In the genomic region with DNA sequence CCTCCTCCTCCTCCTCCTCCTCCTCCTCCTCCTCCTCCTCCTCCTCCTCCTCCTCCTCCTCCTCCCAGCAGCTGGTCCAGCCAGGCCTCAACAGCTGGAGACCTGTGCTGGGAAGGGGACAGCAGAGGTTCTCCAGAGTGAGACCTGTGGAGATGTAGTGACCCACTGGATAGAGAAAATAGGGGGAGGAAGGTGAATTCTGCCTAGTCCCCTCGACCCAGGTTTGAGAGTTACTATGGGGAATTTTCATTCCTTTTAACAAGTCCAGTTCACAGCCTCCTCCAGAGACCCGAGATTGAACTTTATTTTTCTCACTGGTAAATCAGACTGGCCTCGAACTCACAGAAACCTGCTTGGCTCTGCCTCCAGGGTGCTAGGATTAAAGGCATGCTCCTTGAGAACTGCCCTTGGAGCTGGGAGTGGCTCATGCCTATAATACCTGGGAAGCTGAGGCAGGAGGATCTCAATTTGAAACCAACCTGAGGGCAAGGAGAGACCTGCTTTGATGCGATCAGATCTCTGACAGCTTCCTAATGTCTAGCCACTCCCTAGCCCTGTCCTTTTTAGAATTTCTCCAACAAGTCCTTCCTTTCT, we compare ENCODE assay signal across 9 mouse cellular contexts. TPM values are rescaled to one million over a fixed set of nuclear protein-coding genes. Genes with fewer than 3 reads are reported as not detected.
DNase-seq lines count a peak whose midpoint lies in the region; ATAC-seq and TF ChIP-seq lines count a peak whose summit lies in the region.
"Had no signal": no experiment of that assay in that cellular context is flagged by ENCODE, and none has a peak within 500 bp of the region (broad histone marks: within the 10 kb centered on the region; RNA-seq: fewer than 3 reads in every experiment).

No protein-coding gene starts in this region.

- intact Hi-C loops in gastrocnemius, adult 2 months (cut with DNase I) = no loop called here
- intact Hi-C loops in gastrocnemius, postnatal 36 days (cut with DNase I) = no loop called here

- TF ChIP-seq CTCF in gastrocnemius, adult 2 months (IDR thresholded peaks at IDR 0.05) = no peak

- H3K27ac ChIP-seq in gastrocnemius, adult 2 months = peak overlapping the region; percentile 64
- no peak overlapping the region for H3K27ac ChIP-seq in neural tube, embryonic 11.5 days (ENCODE audit: low read depth, low read length)
- H3K27ac ChIP-seq in liver, embryonic 13.5 days = no peak overlapping the region

- H3K36me3 ChIP-seq in neural tube, embryonic 11.5 days (ENCODE audit: control insufficient read depth, insufficient read depth, low read length) = no peaks in the 10 kb centered on the region
- no peaks in the 10 kb centered on the region for H3K36me3 ChIP-seq in liver, embryonic 13.5 days

- H3K9ac ChIP-seq in neural tube, embryonic 11.5 days (ENCODE audit: low read length) = no peak overlapping the region
- H3K9ac ChIP-seq in liver, embryonic 13.5 days = no peak overlapping the region

- H3K4me3 ChIP-seq in gastrocnemius, adult 2 months = peak overlapping the region; percentile 94
- H3K4me3 ChIP-seq in neural tube, embryonic 11.5 days (ENCODE audit: low read depth, low read length) = peak overlapping the region; percentile 82; the same call in 1 of the 2 replicates
- H3K4me3 ChIP-seq in liver, embryonic 13.5 days (replicated peaks) = no peak overlapping the region

- no peaks in the 10 kb centered on the region for H3K9me3 ChIP-seq in neural tube, embryonic 11.5 days (ENCODE audit: control insufficient read depth, low read length)
- 0 out of 2 replicates have a peak, but pooled peaks cover 3% of the 10 kb centered on the region for H3K9me3 ChIP-seq in liver, embryonic 13.5 days (replicated peaks)

- no peak for DNase-seq in gastrocnemius, adult 2 months
- DNase-seq in gastrocnemius, postnatal 36 days = no peak
- no peak for DNase-seq in neural tube, embryonic 11.5 days (ENCODE audit: low spot score)
- DNase-seq in neural tube, embryonic 10.5 days (ENCODE audit: extremely low spot score, low spot score) = no peak
- DNase-seq in liver, embryonic 13.5 days = no peak
- no peak for DNase-seq in B cell, adult 2 months
- no peak for DNase-seq in right cerebral cortex, adult 2 months (ENCODE audit: low spot score in 2 of 2)
- DNase-seq in adrenal gland, postnatal 25 days = no peak

- ATAC-seq in neural tube, embryonic 11.5 days (ENCODE audit: insufficient read depth, low FRiP score, low TSS enrichment) = no peak
- ATAC-seq in liver, embryonic 13.5 days (ENCODE audit: low read depth) = 0 out of 2 replicates have a peak, but pooled peaks have one; percentile 17
- ATAC-seq: inflammation-experienced regulatory T-cells, adult 6 months had no signal

- H3K27me3 ChIP-seq in neural tube, embryonic 11.5 days (ENCODE audit: control insufficient read depth, insufficient read depth, low read length) = no peaks in the 10 kb centered on the region
- H3K27me3 ChIP-seq in liver, embryonic 13.5 days = peaks cover 61% of the 10 kb centered on the region

- 64% methylated on average over 4 of the region's 4 CpGs for WGBS in neural tube, embryonic 11.5 days
- WGBS in liver, embryonic 13.5 days (ENCODE audit: insufficient replicate concordance) = 43% methylated on average over 4 of the region's 4 CpGs

- no peak overlapping the region for H3K4me2 ChIP-seq in neural tube, embryonic 11.5 days (ENCODE audit: low read depth)
- no peak overlapping the region for H3K4me2 ChIP-seq in liver, embryonic 13.5 days

- H3K4me1 ChIP-seq in neural tube, embryonic 11.5 days (ENCODE audit: control insufficient read depth, insufficient read depth, low read length) = peaks cover 15% of the 10 kb centered on the region
- peaks cover 15% of the 10 kb centered on the region; the same call in 1 of the 2 replicates for H3K4me1 ChIP-seq in liver, embryonic 13.5 days (replicated peaks)

RNA-seq across cellular contexts. Expression of a gene that starts 0.5 kb away (rescaled TPM):
- 10 to 100 TPM in 1 of 2 experiments, 1 to 10 TPM in 1; 8.9 to 12.4 TPM for total RNA-seq in gastrocnemius, adult 2 months (2021)
- total RNA-seq in gastrocnemius, postnatal 36 days (2021) = 1 to 10 TPM; 6.7 to 9.6 TPM
- 10.2 and 12.3 TPM in 2 replicates for polyA plus RNA-seq in neural tube, embryonic 11.5 days (2014; fragmentation: Nextera tagmentation; extraction: Ambion mirVana)
- 1.3 and 1.5 TPM in 2 replicates for polyA plus RNA-seq in liver, embryonic 13.5 days (2015; fragmentation: Nextera tagmentation; extraction: Ambion mirVana)
- 20.0 and 21.3 TPM in 2 replicates for total RNA-seq in adrenal gland, postnatal 25 days (2021)
- polyA plus RNA-seq: inflammation-experienced regulatory T-cells, adult 6 months had no signal
